Mouse (Mus musculus): ENCODE measurements around the gene Mus81. TPM values are rescaled to one million over a fixed set of nuclear protein-coding genes. Genes with fewer than 3 reads are reported as not detected.
"Not testable (repeated sequence)": the region's sequence is repeated elsewhere in the genome, so short reads cannot be mapped to it uniquely, and the experiment has no call there.

Gene Mus81
- total RNA-seq, 2 experiments from 2014 or later = 23.1 to 30.7 TPM

DNA sequence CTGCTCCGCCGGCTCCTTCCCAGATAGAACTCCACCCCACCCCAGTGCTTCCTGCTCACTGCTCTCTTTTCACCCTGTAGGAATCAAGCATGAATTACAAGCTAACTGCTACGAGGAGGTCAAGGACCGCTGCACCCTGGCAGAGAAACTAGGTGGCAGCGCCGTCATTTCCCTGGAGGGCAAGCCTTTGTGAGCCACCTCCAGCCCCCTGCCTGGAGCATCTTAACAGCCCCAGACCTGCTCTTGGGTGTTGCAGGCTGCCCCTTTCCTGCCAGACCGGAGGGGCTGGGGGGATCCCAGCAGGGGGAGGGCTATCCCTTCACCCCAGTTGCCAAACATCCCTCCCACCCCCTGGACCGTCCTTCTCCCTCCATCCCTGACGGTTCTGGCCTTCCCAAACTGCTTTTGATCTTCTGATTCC, 5.1 kb upstream of the Mus81 start:
- DNase-seq = peak; percentile 33 to 38

GRCm38 (mm10) chr19:5492641-5493040, 4.4 kb upstream of the Mus81 start:
- no peak for DNase-seq

DNA sequence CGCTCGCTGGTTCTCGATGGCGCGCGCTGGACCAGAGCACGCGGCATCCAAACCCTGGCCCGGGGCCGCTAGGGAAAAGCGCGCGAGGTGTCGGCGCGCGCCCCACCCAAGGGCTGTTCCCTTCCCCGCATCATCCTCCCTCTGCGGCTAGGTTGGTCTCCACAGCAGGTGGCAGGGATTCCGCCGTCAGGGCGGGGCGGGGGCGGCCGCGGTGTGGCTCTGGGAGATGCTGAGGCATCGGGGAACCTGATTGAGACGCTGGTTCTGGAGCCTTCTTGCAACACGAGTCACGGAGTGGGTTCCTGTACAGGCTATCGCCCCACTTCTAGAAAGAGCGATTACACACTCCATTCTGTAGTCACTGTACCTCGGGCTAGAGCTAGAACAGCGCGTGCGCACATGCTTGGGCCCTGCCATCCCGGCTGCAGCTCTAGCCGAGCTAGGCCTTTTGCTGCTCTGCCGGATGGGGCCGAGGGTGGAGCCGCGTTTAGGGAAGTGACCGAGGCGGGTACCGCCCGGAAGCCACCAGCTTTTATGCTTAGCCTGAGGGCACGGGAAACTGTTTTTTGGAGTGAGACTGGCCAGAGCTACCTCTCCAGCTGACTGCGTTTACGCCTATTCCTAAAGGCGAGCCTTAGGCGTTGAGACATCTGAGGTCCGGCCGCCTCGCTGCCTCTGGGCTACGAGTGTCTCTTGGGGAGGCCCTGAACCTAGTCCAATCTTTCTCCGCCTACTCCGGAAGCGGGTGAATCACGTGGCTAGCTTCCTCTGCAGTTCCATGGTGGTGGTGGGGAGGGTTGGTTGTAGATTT, 2.9 kb upstream of the Mus81 start:
- DNase-seq = peak; percentile 90 to 91

DNA sequence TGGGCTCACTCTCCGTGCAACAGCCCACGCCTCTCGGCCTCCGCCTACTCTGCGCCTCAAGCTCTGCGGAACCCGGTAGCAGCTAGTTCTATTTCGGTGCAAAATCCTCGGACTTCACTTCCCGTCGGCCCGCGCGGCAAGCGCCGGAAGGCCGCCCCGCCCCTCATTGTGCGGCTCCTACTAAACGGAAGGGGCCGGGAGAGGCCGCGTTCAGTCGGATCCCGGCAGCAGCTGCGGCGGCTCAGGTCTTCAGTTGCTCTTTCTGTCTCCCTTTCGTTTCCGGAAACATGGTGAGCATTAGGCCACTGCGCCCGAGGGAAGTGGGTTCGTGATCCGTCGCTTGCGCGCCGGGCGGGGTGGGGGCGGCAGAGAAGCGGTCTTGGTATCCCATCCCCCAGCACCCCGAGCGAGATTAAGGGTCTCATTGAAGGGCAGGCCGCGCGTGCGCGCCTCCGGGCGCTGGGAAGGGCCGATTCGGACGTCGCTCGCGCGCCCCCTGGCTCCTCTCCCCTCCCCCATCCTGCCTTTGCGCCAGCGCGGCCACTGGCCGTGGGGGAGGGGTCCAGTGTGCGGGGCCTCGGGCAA, 2.2 kb upstream of the Mus81 start, which contains the start of gene Cfl1:
Gene Cfl1, plus strand, starts transcription at position 143 of the 585 bp plus-strand sequence.
- DNase-seq = peak; percentile 96 to 97

DNA sequence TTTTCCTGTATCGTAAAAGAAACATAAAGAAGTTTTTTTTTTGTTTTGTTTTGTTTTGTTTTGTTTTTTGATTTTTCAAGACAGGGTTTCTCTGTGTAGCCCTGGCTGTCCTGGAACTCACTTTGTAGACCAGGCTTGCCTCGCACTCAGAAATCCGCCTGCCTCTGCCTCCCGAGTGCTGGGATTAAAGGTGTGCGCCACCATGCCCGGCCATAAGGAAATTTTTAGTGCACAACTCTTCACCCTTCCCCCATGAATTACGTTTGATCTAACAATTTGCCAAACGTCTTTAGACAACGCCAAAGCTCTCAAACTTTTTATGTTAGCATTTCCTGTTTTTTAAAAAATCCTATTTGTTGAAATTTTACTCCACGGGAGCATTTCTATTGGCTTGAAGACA, 1.5 kb upstream of the Mus81 start:
- not testable (repeated sequence) for DNase-seq

DNA sequence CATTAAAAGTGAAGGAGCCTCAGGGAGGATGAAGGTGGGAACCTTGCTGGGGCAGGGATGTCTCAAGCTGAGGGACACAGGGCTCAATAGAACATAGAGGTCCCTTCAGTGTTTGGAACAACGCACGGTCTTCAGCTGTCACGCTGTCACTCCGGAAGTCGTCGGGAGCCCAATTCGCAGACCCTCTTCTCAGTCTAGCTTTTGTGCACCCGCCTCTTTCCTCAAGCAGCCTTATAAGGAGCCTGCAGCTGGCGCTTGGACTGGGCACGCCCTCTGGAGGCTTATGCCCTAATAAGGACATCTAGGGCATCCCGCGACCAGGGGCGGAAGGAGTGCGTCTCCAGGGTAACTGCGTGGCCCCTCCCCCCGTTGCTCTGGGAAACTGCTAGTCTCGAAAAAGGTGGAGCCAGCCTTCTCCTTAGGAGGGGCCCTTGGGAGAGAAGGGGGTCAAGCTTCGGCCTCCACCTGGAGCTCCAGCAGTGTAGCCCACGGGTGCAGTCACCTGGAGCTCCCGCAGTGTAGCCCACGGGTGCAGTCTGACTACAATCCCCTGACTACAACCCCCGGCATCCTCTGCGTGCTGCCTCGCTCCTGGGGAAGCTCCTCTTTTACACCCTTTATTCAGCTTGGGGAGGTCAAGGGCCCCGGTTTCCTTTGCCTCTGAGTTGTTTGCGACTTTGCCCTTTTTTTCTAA, 823 bp upstream of the Mus81 start:
- DNase-seq = peak; percentile 97 to 98

GRCm38 (mm10) chr19:5486771-5487170, 1.4 kb downstream of the Mus81 start:
- no peak for DNase-seq

- DNase-seq = no peak
Observed at GRCm38 (mm10) chr19:5486286-5486685, 1.9 kb downstream of the Mus81 start.

GRCm38 (mm10) chr19:5485821-5486220, 2.4 kb downstream of the Mus81 start:
- DNase-seq = no peak

DNA sequence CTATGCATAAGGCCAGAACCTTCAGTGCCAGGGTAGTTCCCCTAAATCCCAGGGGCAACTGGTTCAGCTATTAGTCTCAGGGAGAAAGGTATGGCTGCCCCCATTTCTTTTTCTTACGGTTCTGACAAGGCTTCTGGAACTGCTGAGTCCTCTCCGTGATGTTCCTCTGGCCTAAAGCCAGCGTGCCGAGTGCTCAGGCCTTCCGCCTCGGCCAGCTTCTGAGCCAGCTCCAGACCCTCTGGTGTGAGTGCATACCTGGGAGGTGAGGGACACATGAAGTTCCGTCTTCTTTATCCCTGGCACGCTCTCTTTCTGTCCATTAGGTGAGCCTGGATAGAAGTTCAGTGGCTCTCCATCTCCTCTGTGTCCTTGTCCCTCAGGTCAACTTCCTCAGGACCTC, 2.8 kb downstream of the Mus81 start:
- no peak for DNase-seq

DNA sequence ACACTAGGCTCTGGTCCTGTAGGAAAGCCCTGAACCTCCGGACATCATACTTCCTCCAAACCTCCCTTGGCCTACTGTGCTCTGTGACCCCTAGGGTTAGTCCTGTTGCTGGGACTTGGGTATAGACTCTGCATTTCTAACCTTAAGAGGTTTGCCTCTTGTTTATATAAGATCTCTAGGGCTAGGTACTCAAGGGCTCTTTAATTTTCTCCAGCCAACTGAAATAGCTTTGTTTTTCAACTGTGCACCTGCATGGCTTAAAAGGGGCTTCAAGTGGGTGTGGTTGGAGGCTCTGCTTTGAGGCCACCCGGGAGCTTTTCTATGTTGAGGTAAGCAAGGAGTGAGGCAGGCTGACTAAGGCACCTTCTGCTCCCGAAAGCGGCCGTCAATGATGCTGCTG, 3.7 kb downstream of the Mus81 start:
- DNase-seq = no peak

DNA sequence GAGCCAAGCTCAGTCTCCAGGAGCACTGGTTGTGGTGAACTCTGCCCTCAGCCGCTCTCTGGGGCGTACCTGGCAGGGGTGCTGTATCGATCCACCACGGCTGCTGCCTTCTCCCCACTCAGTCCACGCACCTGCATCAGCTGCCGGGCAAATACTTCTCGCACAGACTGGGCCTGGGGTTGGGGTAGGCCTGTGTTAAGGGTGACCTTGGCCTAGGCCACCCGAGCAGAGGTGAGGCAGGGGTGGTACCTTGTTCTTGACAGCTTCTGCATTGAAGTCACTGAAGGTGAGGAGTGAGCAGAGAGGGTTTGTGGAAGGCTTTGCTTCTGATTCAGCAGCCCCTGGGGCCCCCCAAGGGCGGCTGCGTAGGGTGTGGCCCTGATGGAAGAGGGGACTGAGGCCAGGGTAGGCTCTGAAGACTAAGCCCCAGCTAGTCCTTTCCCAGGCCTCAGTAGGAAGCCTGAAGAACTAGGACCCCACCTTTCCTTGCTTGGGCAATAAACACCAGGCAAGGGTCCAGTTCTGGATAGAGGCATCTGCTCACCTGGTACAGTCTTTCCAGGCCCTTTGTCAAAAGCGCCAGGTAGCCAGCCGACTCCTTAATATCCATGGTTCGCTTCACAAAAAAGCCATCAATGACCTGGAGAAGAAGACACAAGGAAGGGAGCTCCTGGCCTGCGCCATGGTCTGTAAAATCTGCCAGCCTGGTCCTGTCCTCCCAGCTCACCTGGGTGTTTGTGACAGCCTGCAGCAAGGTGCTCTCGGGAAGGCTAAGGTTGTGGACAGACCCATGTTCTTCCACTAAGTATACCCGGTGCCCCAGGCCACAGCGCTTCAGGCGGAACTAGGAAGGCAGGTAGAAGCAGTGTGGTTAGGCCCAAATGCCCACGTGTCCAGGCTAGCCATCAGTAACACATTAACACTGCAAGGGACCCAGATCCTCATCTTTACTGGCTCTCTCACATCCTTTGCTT, 4.5 kb downstream of the Mus81 start:
- no peak for DNase-seq

- no peak for DNase-seq
Observed at GRCm38 (mm10) chr19:5481398-5481797, 6.8 kb downstream of the Mus81 start.

DNA sequence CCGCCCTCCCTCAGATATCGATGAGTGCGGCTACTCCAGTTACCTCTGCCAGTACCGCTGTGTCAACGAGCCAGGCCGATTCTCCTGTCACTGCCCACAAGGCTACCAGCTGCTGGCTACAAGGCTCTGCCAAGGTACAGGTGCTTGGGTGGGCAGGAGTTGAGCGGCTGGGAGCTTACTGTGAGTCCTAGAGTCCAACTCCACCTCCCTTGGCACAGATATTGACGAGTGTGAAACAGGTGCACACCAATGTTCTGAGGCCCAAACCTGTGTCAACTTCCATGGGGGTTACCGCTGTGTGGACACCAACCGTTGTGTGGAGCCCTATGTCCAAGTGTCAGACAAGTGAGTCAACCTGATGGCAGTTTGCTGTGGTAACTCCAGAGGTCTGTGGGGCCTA, 8.2 kb downstream of the Mus81 start:
- DNase-seq = no peak

DNA sequence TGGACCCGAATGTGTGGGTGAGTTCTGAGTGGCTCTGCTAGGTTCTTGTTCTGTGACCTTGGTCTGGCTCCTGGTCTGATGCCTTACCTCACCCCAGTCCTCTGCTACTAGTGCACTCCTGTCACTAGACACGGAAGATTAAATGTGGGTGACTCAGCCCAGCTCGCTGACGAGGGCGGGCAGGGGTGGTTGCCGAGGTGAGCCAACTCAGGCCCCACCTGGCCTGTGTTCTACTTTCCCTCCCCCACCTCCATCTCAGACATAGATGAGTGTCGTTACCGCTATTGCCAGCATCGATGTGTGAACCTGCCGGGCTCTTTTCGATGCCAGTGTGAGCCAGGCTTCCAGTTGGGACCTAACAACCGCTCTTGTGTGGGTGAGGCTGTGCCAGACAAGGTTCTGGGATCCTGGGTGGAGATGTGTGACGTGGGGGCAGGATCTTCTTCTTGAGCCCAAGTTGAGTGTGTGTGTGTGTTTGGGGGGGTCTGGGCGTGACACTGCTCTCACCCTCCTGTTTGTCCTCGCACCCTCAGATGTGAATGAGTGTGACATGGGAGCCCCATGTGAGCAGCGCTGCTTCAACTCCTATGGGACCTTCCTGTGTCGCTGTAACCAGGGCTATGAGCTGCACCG, 10.4 kb downstream of the Mus81 start:
- peak; percentile 67 to 69 for DNase-seq

GRCm38 (mm10) chr19:5477004-5477667, 11.1 kb downstream of the Mus81 start:
- DNase-seq = peak; percentile 43 to 61

DNA sequence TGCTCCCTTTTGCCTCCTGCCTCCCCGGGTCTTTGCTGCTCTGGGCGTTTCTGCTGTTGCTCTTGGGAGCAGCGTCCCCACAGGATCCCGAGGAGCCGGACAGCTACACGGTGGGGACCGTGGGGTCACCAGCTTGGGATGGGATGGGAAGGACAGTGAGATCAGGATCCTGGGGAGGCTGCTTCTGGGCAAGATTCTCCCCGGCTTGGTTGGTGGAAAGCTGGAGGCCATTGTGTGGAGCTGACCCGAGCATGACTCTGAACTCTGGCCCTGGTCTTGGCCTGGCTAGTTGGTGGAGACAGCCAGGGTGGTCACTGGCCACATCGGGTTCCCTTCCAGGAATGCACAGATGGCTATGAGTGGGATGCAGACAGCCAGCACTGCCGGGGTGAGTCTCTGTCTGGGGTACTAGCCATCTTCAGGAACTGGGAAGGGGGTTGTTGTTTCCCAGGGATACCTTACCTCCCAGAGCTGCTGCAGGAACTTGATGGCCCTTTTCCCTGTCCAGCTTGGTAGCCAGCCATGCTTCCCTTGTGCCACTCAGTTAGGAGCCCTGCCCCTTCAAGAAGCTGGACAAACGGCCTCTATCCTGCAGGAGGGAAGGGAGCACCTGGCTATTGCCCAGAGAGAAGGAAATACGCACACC, 13.0 kb downstream of the Mus81 start:
- no peak for DNase-seq

- DNase-seq = peak; percentile 58 to 82
Observed at GRCm38 (mm10) chr19:5474281-5475068, 13.7 kb downstream of the Mus81 start.

- peak; percentile 93 to 96 for DNase-seq
Observed at GRCm38 (mm10) chr19:5473720-5474119, 14.5 kb downstream of the Mus81 start, which contains the start of gene Efemp2. Efemp2 (plus strand) TSS chr19:5473954.

Measured in adrenal gland, postnatal 36 days (tissue).